Mouse (Mus musculus) E14TG2a.4 (cell line): ENCODE data around the gene Pmp22.

Source experiments
- CTCF ChIP-seq: conservative IDR thresholded peaks from 2 replicates; pipeline ENCODE4 v1.5.1; 2014; ENCODE audit warnings: low read length
- NANOG ChIP-seq: IDR thresholded peaks from 2 replicates; pipeline ENCODE4 v1.6.1; 2014; ENCODE audit warnings: borderline replicate concordance, low read length, mixed read lengths
- POU5F1 ChIP-seq: IDR thresholded peaks from 2 replicates; pipeline ENCODE4 v1.6.1; 2014; ENCODE audit warnings: low read length, borderline replicate concordance

- TF ChIP-seq CTCF (no peak), POU5F1 (no peak), NANOG (no peak)
These were observed 1.7 kb downstream of the Pmp22 start for GRCm38 (mm10) chr11:63130497-63130896.
